Mouse (Mus musculus) cerebellum, postnatal 4 days (tissue): ENCODE data around the gene Gm20662.
A peak's percentile ranks its signal among the peaks of the same experiment; 100 is the strongest.

ENCODE experiments used
- DNase-seq, 2 experiments: peaks; one replicate each; pipeline ENCODE4 v3.0.0; 2022; ENCODE audit warnings: low spot score in 2 of 2, mixed read lengths in 1 of 2

Gm20662 gene

DNA sequence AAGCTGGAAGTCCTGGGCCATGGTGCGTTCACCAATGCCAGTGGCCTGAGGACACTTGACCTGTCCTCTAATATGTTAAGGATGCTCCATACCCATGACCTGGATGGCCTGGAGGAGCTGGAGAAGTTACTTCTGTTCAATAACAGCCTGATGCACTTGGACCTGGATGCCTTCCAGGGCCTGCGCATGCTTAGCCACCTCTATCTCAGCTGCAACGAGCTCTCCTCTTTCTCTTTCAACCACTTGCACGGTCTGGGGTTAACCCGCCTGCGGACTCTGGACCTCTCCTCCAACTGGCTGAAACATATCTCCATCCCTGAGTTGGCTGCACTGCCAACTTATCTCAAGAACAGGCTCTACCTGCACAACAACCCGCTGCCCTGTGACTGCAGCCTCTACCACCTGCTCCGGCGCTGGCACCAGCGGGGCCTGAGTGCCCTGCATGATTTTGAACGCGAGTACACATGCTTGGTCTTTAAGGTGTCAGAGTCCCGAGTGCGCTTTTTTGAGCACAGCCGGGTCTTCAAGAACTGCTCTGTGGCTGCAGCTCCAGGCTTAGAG lies 57.6 kb downstream of the Gm20662 start:
- DNase-seq = no peak

DNA sequence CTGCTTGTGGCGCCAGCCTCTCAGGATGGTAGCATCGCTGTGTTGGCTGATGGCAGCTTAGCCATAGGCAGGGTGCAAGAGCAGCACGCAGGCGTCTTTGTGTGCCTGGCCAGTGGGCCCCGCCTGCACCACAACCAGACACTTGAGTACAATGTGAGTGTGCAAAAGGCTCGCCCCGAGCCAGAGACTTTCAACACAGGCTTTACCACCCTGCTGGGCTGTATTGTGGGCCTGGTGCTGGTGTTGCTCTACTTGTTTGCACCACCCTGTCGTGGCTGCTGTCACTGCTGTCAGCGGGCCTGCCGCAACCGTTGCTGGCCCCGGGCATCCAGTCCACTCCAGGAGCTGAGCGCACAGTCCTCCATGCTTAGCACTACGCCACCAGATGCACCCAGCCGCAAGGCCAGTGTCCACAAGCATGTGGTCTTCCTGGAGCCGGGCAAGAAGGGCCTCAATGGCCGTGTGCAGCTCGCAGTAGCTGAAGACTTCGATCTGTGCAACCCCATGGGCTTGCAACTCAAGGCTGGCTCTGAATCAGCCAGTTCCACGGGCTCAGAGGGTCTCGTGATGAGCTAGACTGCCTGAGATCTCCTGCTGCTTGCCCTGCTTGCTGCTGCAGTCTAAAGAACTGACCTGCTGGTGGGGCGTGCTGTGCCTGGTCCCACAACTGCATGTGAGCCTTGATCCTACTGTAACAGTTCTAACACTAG lies 58.3 kb downstream of the Gm20662 start:
- DNase-seq = no peak

DNA sequence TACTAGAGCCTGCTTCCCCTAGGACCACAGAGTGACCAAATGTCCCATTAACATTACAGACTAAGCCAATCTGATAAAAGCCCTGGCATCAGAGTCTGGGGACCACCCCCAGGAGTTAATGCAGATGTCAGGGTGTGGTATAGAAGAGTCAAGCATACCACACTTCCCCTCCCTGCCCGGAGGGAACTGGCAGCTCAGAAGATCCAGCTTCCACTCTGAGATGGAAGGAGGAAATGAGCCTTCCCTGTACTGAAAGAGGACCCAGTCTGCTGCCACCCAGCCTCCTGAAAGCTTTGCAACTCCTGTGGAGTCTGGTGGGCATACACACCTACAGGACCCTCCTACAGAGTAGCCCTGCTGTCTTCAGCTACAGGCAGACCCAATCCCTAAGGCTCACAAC lies 58.9 kb downstream of the Gm20662 start:
- DNase-seq = no peak

DNA sequence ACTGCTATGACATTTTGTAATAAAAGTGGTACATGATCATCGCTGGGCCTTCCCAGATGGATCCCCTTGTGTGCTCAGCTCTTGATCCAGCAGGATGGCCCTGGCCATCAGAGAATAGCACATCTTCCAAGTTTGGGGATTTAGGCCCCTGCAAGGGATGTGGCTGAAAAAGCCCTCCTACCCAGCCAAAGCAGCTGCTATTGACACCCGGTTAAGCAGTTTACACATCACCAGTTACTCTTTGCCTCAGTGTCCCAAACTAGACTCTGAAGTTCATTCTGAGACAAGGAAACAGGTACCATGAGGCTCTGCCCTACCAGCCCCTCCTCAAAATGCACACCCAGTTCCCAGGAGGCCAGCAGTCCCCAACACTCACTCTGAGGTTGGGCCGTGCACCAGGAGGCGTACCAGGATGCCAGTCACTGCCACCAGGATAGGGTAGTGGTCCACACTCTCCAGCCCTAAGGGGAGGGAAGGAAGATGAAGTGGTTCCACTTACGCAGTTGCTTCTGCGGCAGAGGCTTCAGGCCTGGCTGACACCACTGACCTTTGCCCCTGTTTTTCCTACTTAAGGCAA lies 59.6 kb downstream of the Gm20662 start:
- no peak for DNase-seq

DNA sequence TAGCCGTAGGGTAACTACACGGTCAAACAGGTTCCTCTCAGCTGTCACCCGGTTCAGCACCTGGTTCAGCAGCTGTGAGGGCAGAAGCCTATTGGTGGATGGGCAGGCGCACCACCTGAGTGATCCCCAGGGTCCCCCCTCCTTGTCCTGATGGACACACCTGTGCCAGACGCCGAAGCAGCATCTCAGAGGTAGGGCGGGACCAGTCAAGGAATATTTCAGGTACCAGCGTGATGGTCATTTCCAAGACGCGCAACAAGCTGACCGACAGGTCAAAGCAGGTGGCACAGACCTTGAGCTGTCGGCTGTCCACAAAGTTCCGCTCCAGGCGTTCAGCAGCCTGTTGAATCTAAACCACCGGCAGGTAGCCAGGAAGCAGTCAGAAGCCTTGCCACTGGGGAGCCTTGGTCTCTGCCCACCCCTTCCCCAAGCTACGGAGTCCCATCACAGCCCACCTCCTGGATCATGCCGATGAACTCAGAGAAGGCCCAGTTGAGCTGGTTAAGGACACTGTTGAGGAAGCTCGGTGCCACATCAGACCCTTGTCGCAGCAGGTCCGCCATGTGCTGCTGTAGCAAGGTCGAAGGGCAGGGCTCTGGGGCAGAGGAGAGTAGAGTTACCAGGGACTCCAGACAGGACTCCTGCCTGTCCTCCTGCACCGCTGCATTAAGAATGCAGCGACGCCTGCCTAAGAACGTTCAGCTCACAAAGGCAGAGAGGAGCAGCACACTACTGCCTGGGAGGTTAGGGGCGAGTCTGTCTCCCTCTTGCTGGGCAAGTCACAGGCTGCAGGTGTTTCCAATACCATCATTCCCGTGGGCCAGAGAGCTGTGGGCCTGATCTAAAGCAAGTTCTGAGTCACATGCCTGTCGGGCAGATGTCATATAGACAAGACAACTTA lies 60.5 kb downstream of the Gm20662 start:
- no peak for DNase-seq

DNA sequence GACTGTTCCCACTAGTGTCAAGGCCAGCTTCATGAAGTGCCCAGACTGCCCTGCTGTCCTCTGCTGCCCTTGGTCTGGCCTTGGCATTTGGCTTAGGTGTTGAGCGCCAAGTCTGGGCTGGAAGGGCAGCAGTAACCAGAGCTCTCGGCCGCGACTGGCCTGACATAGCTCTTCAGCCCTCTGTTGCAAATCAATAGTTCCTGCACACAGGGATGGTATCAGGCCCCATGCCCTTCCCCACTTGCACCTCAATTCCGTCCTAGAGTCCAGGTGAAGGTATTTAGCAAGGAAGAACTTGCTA lies 61.1 kb downstream of the Gm20662 start:
- DNase-seq = no peak

DNA sequence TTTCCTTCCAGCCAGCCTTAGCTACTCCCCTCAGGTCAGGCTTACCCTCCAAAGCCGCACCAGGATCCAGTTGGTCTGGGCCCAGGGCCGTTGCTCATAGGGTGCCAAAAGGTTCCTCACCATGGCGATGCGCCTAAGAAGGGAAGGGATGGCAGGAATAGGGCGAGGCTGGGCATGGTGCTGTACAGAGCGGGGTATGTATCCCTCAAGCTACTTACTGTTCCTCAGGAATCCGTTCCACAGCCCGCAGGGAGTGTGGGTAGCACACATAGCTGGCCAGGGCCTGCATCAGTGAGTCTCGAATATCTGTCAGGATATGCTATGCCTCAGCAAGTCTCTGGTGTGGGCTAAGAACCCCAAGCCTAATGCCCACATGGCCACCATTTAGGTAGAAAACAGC lies 62.1 kb downstream of the Gm20662 start:
- DNase-seq = no peak

DNA sequence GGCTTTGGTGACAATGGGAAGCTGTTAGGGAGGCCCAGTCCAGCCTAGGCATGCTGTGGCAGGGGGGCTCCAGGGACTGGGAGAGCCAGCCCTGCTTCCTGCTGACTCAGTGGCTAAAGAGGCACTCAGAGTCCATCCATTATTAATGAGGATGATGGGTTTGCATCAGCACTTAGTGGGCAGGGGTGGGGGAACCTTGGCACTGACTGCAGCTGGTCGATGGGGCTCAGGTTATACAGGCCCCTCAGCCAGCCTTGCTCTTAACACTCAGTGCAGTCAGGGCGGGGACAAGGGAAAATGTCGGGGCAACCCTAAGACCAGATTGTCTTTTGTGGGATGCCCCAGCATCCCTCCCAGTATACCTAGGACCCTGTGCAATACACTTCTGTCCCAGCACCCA lies 66.0 kb downstream of the Gm20662 start:
- DNase-seq = no peak

DNA sequence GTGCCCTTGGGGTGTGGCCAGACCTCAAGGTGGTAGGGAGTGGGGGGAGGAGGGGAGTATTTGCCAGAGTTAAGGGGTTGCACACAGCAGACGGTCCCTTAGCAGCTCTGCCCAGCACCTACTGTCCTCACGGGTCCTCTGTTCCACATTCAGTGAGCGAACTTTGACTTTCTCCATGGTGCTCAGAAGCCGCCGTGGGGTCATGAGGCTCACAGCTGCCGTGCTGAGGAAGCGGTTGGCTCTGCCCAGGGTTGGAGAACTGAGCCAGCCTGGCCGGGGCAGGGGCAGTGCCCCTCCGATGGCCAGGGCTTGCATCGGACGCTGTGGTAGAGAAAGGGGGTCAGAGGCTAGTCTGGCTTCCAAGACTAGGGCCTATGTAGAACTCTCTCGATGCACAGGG lies 67.2 kb downstream of the Gm20662 start:
- no peak for DNase-seq

DNA sequence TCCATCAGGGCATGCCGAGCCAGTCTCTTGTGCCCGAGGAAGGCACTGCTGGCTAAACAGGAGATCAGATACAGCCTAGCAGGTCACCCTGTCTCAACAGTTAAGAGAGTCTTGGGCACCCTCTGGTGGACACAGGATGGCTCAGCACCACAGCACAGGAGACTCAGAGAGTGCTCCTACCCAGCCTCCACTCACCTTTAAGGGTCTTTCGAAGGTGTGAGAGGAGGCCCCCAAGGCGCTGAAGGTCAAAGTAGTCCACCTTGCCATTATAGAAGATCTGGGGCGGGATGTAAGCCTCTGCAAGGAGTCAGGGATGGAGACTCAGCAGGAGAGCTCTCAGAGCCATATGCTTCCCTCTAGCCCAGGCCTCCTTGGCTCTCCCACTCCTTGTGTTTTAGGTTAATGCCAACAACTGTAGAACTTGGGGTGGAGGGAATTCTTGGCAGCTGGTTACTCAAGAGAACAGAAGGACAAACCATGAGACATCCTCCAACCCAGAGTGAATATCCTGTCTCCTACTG lies 69.4 kb downstream of the Gm20662 start:
- DNase-seq = peak in 1 of 2 experiments; percentile 67

DNA sequence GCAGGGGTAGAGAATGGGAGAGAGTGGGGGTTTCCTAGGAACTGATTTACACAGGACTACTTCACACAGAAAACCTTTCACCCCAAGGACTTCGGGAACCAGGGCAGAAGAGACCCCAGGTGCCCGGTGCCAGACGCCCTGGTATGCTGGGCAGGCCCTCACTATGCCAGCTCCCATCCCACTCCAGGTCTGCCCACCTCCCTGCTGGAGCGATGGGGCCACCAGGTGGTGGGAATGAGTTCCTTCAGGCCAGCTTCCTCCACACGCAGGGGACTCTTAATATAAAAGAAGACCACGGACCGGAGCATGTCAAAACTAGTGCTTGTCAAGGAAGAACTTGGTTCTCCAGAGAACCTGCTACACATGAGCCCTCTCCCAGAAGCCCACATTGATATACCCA lies 71.0 kb downstream of the Gm20662 start:
- DNase-seq = no peak

DNA sequence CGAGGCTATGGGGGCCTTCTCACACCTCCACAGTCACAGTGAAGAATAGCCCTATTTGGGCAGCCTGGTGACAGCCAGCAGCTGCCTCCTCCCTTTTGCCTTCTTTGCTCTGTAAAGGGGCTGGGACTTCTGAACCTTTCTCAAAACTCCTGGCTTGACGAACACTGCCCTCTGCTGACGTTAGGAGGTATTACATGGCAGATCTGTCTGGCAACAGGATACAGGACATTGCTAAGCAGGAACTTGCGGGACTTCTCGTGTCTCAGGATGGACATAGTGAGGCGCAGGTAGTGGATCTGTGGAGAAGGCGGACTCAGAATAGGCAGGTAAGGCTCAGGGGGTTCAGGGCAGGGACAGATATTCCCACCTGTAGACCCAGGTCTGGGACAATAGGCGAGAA lies 71.8 kb downstream of the Gm20662 start:
- peak; percentile 72 to 88 for DNase-seq

DNA sequence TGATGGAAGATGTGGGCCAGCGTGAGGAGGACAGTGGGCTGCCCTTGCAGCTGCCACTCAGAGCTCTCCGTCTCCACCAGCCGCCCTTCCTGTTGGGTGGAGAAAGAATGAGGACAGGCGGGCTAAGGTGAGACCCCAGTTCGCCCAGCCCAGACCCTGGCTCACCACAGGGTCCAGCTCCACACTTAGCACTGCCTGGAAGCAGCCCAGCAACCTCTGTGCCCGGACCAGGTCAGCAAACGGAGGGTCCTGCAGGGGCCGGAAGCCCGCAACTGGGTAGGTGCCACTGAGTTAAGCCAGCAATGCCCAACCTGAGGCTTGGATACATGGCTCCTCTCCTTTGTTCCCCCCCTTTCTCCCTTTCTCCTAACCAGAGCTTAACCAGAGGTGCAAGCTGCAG lies 72.9 kb downstream of the Gm20662 start:
- no peak for DNase-seq

DNA sequence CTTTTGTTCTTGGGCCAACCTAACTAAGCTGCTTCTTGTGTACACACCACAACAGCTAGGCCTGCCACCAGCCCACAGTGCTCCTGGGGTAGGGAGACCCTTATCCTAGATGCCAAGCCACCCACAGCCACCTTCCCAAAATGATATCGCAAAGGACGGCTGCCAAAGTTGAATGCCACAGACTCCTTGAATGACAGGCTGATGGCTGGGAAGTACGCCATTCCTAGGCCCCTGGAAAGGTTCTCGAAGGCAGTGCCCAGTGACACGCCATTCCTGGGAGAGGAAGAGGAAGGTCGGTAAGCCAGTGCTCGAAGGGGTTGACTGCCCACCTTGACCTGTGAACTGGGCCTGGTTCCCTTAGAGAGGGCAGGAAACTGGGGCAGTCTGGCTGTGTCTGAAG lies 73.4 kb downstream of the Gm20662 start:
- no peak for DNase-seq

DNA sequence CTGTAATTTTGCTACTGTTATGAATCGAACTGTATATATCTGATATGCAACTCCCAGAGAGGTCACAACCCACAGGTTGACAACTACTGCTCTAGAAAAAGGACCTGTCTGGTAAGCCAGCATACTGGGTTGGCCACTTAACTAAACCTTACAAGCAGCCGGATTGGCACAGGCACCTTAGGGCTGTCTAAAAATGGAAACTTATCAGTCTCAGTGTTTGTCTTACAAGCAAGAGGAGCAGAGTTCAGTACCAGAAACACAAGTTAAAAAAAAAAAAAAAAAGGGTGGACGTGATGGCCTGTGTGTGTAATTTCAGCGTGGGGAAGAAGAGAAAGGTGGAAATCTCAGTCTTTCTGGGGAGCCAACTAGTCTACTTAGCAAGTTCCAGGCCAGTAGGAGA lies 75.7 kb downstream of the Gm20662 start:
- DNase-seq = no peak

DNA sequence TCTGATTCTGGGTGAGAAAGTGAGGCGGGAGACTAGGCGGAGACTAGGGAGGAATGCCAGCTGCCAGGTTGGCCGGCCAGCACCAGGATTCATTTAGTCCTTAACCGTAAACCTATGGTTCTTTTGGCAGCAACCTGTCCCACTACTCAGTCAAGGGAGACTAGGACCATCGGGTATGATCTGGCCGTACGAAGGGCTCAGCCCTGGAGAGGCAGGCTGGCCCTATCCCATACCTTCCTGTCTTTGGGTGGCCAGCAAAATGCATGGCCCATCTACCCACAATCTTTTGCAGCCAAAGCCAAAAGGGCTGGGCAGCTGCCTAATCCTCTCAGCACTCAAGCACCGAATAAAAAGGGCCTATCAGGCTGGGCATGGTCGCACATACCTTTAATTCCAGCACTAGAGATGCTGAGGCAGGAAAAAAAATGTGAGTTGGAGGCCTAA lies 76.4 kb downstream of the Gm20662 start:
- DNase-seq = no peak

DNA sequence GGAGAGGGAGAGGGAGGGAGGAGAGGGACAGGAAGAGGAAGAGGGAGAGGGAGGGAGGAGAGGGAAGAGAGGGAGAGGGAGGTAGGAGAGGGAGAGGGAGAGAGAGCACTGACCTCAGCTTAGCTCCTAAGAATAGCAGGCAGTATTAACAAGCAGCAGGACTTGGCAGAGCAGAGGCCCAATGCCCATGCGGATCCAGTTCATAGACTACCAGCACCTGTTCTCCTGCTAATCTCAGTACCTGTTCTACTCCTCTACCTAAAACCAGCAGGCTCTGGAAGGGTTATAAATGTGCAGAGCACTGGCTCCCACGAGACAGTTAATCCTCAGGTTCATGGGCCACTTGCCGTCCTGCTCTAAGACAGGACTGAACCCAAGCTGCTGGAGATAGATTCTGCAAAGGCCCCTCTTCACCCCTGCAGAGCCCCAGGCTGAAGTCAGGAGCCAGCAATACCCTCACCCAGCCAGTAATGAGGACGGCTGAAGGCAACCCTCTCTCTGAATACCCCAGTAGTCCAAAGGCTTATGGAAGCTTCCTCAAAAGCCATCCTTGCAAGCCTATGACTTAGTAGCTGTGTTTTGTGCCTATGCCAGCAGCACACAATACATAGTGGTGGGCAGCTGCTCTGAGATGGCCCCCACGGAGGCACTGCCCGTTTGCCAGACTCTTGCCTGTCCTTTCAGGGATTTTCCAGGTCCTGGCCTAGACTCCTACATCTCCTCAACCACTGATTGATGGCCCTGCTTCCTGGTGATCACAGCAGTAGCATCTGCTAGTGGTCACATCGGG lies 77.2 kb downstream of the Gm20662 start:
- DNase-seq = no peak

DNA sequence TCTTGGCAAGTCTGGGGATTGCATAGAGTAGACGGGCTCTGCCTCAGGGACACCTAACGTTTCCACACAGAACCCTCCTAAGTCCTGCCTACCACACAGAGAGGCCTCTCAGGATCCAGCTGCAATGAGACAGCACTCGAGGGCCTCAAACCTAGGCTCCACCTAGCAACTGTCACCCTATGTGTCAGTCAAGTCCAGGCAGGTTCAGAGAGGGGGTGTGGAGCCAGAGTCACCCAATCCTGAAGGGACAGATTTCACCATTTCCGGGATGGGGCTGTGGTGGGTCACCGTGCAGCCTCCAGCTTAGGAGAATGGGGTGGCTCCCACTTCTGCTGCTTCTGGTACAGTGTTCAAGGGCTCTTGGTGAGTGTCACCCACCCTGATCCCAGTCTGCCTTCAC lies 84.0 kb downstream of the Gm20662 start, which contains the start of gene Mst1:
Mst1 (plus strand) TSS at position 269 of the 400 bp plus-strand sequence.
- no peak for DNase-seq

DNA sequence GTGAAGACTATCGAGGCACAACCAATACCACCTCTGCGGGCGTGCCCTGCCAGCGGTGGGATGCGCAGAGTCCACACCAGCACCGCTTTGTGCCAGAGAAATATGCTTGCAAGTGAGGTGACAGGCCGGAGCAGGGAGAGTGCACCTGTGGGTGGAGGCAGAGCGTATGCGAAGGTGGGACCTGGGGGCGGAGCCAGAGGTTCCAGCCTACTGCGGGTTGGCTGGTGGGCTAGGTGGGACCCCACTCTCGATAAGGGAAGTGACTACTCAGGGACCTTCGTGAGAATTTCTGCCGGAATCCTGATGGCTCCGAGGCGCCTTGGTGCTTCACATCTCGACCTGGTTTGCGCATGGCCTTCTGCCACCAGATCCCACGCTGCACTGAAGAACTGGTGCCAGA lies 86.4 kb downstream of the Gm20662 start:
- no peak for DNase-seq

DNA sequence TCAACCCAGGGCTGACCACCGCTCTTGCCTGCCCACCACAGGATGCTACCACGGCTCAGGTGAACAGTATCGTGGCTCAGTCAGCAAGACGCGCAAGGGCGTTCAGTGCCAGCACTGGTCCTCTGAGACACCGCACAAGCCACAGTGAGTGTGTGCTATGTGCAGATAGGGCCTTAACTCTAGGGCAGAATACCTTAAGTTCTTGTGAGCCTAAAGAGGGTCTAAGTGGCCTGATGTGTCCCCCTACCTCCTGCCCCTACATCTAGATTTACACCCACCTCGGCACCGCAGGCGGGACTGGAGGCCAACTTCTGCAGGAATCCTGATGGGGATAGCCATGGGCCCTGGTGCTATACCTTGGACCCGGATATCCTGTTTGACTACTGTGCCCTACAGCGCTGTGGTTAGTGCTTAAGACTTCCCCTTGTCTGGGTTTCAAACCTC lies 86.9 kb downstream of the Gm20662 start, which contains the start of gene Rnf123:
Rnf123 (minus strand) TSS at position 359 of the 444 bp plus-strand sequence.
- no peak for DNase-seq

DNA sequence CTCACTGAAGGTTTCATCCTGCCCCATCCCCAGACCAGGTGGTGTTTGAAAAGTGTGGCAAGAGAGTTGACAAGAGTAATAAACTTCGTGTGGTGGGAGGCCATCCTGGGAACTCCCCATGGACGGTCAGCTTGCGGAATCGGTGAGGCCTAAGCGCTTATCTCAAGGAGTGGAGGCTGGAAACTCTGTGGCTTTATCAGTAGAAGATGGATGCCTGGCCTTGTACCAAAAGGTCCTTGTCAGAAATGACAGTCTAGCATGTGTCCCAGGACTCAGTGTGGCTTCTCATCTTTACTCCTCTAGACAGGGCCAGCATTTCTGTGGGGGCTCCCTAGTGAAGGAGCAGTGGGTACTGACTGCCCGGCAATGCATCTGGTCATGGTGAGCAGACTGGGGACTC lies 87.4 kb downstream of the Gm20662 start:
- no peak for DNase-seq
